Mouse (Mus musculus): ENCODE measurements around the gene Yars.
A peak's percentile ranks its signal among the peaks of the same experiment; 100 is the strongest.

Gene Yars

GRCm38 (mm10) chr4:129251482-129252125 is 62.0 kb downstream of the Yars start:
- no peak for DNase-seq

DNA sequence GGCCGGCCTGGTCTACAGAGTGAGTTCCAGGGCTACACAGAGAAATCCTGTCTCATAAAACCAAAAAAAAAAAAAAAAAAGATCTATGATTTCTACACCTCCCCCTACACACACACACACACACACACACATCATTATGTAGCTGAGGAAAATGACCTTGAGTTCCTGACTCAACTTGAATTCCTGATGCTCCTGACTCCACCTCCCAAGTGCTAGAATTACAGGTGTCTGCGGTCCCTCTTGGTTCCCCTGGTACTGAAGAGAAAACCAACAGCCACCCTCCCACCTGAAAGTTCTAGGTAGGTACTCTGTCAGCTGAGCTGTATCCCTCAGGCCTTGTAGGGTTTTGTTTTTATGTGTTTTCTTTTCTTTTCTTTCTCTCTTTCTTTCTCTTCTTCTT is 62.9 kb downstream of the Yars start:
- DNase-seq = no peak

GRCm38 (mm10) chr4:129254571-129254970 is 65.0 kb downstream of the Yars start:
- no peak for DNase-seq

- DNase-seq = no peak
Observed at GRCm38 (mm10) chr4:129256450-129257380, 67.2 kb downstream of the Yars start.

- no peak for DNase-seq
Observed at GRCm38 (mm10) chr4:129259101-129259500, 69.5 kb downstream of the Yars start.

DNA sequence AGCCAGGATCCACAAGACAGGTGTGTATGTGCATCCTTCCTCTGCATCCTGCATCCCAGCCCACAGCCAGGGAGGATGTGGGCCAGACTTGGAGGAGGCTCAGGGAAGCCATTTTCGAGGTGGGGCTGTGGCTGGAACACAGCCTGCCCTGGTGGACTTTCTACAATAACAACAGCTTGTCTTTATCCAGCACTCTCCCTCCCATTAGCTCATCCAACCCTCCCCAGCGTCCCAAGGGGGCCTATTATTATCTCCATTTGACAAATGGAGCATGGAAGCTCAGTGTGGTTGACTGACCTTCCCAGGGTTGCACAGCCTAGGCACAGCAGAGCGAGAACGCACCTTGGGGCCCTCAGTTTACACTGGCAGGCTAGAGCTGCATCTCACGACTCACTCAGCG is 71.1 kb downstream of the Yars start:
- no peak for DNase-seq

DNA sequence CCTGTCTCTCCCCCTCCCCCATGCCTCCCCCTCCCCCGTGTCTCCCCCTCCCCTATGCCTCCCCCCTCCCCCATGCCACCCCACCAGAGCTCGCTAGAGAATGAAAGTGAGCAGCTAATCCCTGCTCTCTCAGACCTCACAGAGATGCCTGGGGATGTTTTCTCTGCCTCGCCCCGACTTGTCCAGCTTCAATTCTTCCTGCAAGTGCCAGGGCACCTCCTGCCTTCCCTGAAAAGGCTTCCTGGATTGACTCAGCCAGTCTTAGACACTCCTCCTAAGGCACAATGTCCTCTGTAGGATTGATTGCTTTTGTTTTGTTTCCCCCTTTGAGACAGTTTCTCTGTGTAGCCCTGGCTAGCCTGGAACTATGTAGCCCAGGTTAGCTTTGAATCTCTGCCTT is 71.6 kb downstream of the Yars start, which contains the start of gene C77080:
Gene C77080, minus strand, starts transcription at position 209 of the 400 bp plus-strand sequence.
- DNase-seq = no peak

GRCm38 (mm10) chr4:129263225-129264021 is 73.9 kb downstream of the Yars start:
- DNase-seq = peak; percentile 73

GRCm38 (mm10) chr4:129266191-129266590 is 76.6 kb downstream of the Yars start:
- DNase-seq = no peak

DNA sequence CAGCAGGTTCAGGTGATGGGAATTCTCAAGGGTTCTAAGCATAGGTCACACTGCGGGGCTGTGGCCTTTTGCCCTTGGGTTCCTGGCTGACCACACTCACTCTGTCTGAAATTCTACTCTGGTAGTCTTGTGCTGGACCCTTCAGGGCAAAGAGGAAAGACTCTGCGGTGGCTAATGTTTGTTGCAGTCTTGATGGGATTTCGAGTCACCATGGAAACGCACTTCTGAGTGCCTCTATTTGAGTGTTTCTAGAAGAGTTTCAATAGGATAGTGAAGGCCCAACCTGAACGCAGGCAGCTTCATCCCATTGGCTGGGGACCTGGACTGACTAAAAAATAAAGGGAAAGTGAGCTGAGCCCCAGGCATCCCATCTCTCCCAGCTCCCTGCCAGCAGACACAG is 77.3 kb downstream of the Yars start:
- no peak for DNase-seq

DNA sequence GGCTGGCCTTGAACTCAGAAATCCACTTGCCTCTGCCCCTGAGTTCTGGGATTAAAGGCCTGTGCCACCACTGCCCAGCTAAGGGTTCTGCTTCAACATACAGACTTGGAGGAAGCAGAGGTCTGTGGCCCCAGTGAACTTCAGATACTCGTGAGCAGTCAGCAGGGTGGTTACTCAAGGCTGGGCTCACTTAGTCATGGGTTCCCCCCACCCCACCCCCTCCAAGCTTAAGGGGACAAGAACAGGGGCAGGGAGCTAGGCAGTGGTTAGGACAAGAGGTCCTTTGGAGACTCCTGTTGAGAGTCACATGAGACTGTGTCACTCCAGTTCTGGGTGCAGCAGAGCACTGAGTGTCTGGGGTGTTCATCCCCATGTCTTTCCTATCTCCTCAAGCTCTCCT is 79.1 kb downstream of the Yars start:
- DNase-seq = no peak

Measured in right cerebral cortex, adult 18-20 months (tissue).